Mouse (Mus musculus): ENCODE measurements around the gene Mrpl58.

The Mrpl58 gene

GRCm38 (mm10) chr11:115403338-115404124 lies at the start of gene Mrpl58:
Mrpl58 (plus strand) TSS chr11:115403752.
- DNase-seq: peak; percentile 90

GRCm38 (mm10) chr11:115354183-115354582 lies 49.4 kb upstream of the Mrpl58 start:
- peak; percentile 78 for DNase-seq

GRCm38 (mm10) chr11:115358468-115358867 lies 45.1 kb upstream of the Mrpl58 start:
- DNase-seq: peak; percentile 84

- DNase-seq: peak; percentile 65
These were observed 44.3 kb upstream of the Mrpl58 start for GRCm38 (mm10) chr11:115359293-115359692.

GRCm38 (mm10) chr11:115359726-115360125 lies 43.8 kb upstream of the Mrpl58 start:
- peak; percentile 45 for DNase-seq

GRCm38 (mm10) chr11:115364136-115364535 lies 39.4 kb upstream of the Mrpl58 start:
- no peak for DNase-seq

GRCm38 (mm10) chr11:115366039-115366705 lies 37.4 kb upstream of the Mrpl58 start:
- no peak for DNase-seq

GRCm38 (mm10) chr11:115366706-115367394 lies 36.7 kb upstream of the Mrpl58 start:
- DNase-seq: no peak

GRCm38 (mm10) chr11:115367395-115367944 lies 36.1 kb upstream of the Mrpl58 start, which contains the start of gene Hid1:
Hid1 (minus strand) TSS chr11:115367756.
- peak; percentile 83 for DNase-seq

- DNase-seq: no peak
These were observed 33.2 kb upstream of the Mrpl58 start for GRCm38 (mm10) chr11:115370368-115370767.

GRCm38 (mm10) chr11:115371354-115371753 lies 32.2 kb upstream of the Mrpl58 start:
- no peak for DNase-seq

GRCm38 (mm10) chr11:115372015-115372414 lies 31.5 kb upstream of the Mrpl58 start:
- no peak for DNase-seq

- DNase-seq: no peak
These were observed 30.8 kb upstream of the Mrpl58 start for GRCm38 (mm10) chr11:115372737-115373136.

- DNase-seq: peak; percentile 90
These were observed 29.5 kb upstream of the Mrpl58 start for GRCm38 (mm10) chr11:115373805-115374694.

- no peak for DNase-seq
These were observed 28.7 kb upstream of the Mrpl58 start for GRCm38 (mm10) chr11:115374695-115375425.

- no peak for DNase-seq
These were observed 26.8 kb upstream of the Mrpl58 start for GRCm38 (mm10) chr11:115376722-115377121.

GRCm38 (mm10) chr11:115377254-115377653 lies 26.3 kb upstream of the Mrpl58 start:
- no peak for DNase-seq

GRCm38 (mm10) chr11:115377854-115378253 lies 25.7 kb upstream of the Mrpl58 start:
- no peak for DNase-seq

- DNase-seq: peak; percentile 32
These were observed 22.3 kb upstream of the Mrpl58 start for GRCm38 (mm10) chr11:115381276-115381675.

GRCm38 (mm10) chr11:115381743-115382539 lies 21.6 kb upstream of the Mrpl58 start, which contains the start of gene Cdr2l:
Cdr2l (plus strand) TSS chr11:115381916.
- peak; percentile 97 for DNase-seq
